Mouse (Mus musculus) stomach, embryonic 14.5 days (tissue): ENCODE measurements at regions not wholly inside any gene's neighbourhood (a gene's known extent, or its start where the extent isn't known, plus 50 kb on each side); places are given as distances from the start of the nearest gene placed in this dataset.
A peak's percentile ranks its signal among the peaks of the same experiment; 100 is the strongest.

Experiments
- ATAC-seq: fragments of 200-750 bp; cut with Nextera tagmentation; 2 replicates; pipeline ENCODE4 v1.8.0; 2017; ENCODE audit warnings: low read depth, moderate TSS enrichment; ENCODE audit not compliant: insufficient number of reproducible peaks, insufficient read depth, low FRiP score
- H3K27ac ChIP-seq: fragments of 300-500 bp; sonication (generic); 2 replicates; pipeline ENCODE4 v1.5.1; 2014; ENCODE audit warnings: mild to moderate bottlenecking, low read length, moderate library complexity, mixed read lengths
- H3K27me3 ChIP-seq: fragments of 300-500 bp; sonication (generic); 2 replicates; pipeline ENCODE4 v1.6.1; 2014; ENCODE audit warnings: low read length, control low read depth, mixed read lengths; ENCODE audit not compliant: control insufficient read depth, insufficient read depth
- H3K36me3 ChIP-seq: fragments of 300-500 bp; sonication (generic); 2 replicates; pipeline ENCODE4 v1.6.1; 2014; ENCODE audit warnings: mild to moderate bottlenecking, control low read depth, low read length, moderate library complexity, mixed read lengths; ENCODE audit not compliant: control insufficient read depth, insufficient read depth
- H3K4me1 ChIP-seq: fragments of 300-500 bp; sonication (generic); 2 replicates; pipeline ENCODE4 v1.6.1; 2014; ENCODE audit warnings: low read length, control low read depth, mixed read lengths; ENCODE audit not compliant: control insufficient read depth, insufficient read depth
- H3K4me2 ChIP-seq: fragments of 300-500 bp; sonication (generic); replicated peaks from 2 replicates; pipeline ENCODE4 v1.6.1; 2014; ENCODE audit warnings: low read depth, low read length, control low read depth
- H3K4me3 ChIP-seq: fragments of 300-500 bp; sonication (generic); 2 replicates; pipeline ENCODE4 v1.5.1; 2014; ENCODE audit warnings: low read depth, low read length, control low read depth
- H3K9ac ChIP-seq: fragments of 300-500 bp; sonication (generic); replicated peaks from 2 replicates; pipeline ENCODE4 v1.6.1; 2014; ENCODE audit warnings: low read depth, mild to moderate bottlenecking, control low read depth, low read length, moderate library complexity, mixed read lengths
- H3K9me3 ChIP-seq: fragments of 300-500 bp; sonication (generic); 2 replicates; pipeline ENCODE4 v1.6.1; 2016; ENCODE audit warnings: low read depth, low read length, control low read depth; ENCODE audit not compliant: control insufficient read depth
- WGBS: fragments of 180-500 bp; shearing (Covaris S2); extraction: QIAGEN DNeasy Blood & Tissue Kit; methylation state at CpG from one replicate; pipeline ENCODE4 v1.1.7; 2014; 5-methylcytosine and 5-hydroxymethylcytosine counted together

DNA sequence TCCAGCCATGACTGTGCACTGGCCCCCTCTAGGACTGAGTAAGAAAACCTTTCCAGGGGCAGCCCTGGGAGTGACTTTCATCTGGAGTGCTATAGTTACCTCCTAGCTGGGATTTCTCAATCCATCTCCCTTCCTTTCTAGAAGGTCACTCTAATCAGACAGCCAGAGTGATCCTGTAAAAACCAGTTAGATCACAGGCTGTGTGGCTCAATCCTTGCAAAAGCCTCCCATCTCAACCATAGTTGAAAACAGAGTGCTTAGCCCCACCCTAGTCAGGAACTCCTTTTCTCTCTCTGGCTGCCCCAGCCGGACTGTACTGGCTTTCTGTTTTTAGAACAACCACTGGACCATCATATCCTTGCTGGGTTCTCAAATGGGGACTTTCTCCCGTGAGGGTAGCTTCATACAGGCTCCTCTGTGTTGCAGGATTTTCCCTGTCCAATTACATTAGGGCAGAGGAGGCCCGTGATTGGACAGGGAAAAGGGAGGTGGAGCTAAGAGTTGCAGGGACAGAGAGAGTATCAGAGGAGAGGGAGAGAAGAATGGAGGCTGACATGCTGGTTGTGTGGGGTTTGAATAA is 78.0 kb upstream of the Cops8 start:
- 29% methylated on average over 3 of the region's 3 CpGs for WGBS
- Histone ChIP-seq H3K4me2 (no peak overlapping the region), H3K9me3 (no peaks in the 10 kb centered on the region), H3K36me3 (no peaks in the 10 kb centered on the region), H3K4me1 (peaks cover 26% of the 10 kb centered on the region; the same call in 1 of the 2 replicates), H3K4me3 (no peak overlapping the region), H3K27me3 (no peaks in the 10 kb centered on the region), H3K27ac (peak overlapping the region; percentile 55), H3K9ac (no peak overlapping the region)
- no peak for ATAC-seq

DNA sequence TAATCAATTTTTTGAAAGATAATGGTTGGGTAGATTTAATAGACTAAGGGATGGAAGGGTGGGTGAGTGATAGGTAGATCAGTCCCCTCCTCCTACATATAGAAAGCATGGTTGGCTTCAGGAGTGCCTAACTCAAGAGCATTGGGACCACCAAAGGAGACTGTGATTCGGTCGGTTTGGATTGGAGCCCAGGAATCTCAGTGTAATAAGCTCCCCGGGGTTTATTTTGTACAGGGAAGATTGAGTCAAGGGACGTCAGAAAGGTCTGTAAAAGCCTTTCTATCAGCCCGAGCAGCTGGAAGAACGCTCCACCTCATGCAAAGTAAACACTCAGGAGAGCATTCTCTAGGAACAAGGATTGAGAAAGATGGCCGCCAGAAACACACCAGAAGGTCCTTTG is 76.5 kb upstream of the Cops8 start:
- H3K9me3 ChIP-seq, result no peaks in the 10 kb centered on the region
- H3K27ac ChIP-seq, result peak overlapping the region; percentile 4; the same call in 1 of the 2 replicates
- H3K4me2 ChIP-seq, result no peak overlapping the region
- H3K36me3 ChIP-seq, result no peaks in the 10 kb centered on the region
- no peaks in the 10 kb centered on the region for H3K27me3 ChIP-seq
- peaks cover 26% of the 10 kb centered on the region; the same call in 1 of the 2 replicates for H3K4me1 ChIP-seq
- 31% methylated on average over 7 of the region's 7 CpGs for WGBS
- H3K9ac ChIP-seq, result no peak overlapping the region
- no peak for ATAC-seq
- no peak overlapping the region for H3K4me3 ChIP-seq

DNA sequence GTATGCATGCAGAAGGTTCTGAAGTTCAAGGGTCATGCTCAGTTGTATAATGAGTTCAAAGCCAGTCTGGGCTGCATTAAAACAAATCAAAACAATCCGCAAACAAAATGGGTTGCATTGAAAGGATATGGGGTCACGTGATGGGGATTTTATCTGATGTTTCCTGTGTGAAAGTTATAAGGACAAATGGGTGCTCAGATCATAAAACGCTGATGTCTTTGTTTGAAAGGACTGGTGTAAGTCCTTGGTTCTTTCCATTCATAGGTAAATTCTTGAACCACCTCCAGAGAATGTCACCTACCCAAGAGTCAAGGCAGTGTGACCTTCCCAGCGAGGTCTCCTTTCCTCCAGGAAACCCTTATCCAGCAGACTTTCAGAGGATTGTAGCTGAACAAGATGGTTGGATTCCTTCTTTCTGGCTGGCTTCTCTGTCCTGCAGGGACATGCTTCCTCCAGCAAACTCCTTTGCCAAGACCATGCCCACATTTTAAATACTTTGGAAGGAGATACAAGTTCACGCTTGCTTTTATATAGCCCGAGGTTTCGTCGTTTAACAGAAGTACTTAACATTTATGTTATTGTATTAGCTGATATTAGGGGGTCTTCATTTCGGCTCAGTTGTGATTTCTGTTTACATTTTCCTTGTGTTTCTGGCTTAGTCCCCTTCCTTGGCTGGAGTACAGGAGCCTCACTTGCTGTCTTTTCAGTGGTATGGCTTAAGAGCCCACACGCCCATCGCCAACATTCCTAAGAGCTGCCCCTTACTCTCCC is 74.6 kb upstream of the Cops8 start:
- 51% methylated on average over 11 of the region's 11 CpGs for WGBS
- 0 out of 2 replicates have a peak overlapping the region, but pooled peaks have one; percentile 33 for H3K27ac ChIP-seq

DNA sequence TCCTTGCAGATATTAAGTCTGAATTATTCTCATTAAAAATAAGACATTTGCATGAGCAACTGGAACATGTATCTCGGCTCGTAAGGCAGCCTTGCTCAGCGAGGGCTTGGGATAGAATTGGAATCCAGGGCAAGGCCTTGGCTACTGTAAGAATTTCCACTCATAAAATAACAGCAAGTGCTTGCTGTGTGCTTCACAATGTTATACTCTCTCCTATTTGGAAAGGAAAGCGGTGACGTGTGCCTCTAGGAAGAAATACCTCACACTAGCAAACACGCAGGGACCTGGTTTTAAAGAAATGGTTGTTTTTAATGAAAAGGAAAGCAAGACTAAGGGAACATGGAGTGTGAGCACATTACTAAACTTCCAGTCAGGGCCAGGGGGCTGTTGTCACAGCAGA is 69.3 kb upstream of the Cops8 start:
- Histone ChIP-seq H3K36me3 (no peaks in the 10 kb centered on the region), H3K9me3 (no peaks in the 10 kb centered on the region), H3K4me2 (no peak overlapping the region), H3K4me1 (no peaks in the 10 kb centered on the region), H3K9ac (no peak overlapping the region), H3K4me3 (no peak overlapping the region), H3K27ac (no peak overlapping the region), H3K27me3 (no peaks in the 10 kb centered on the region)
- WGBS, result 84% methylated on average over 6 of the region's 6 CpGs
- ATAC-seq, result no peak

More for the DNA sequence above, 74.6 kb upstream of the Cops8 start:
- no peaks in the 10 kb centered on the region for H3K27me3 ChIP-seq
- ATAC-seq, result no peak
- no peaks in the 10 kb centered on the region for H3K36me3 ChIP-seq
- peaks cover 18% of the 10 kb centered on the region; the same call in 1 of the 2 replicates for H3K4me1 ChIP-seq
- H3K4me3 ChIP-seq, result no peak overlapping the region
- no peaks in the 10 kb centered on the region for H3K9me3 ChIP-seq
- no peak overlapping the region for H3K9ac ChIP-seq
- no peak overlapping the region for H3K4me2 ChIP-seq

DNA sequence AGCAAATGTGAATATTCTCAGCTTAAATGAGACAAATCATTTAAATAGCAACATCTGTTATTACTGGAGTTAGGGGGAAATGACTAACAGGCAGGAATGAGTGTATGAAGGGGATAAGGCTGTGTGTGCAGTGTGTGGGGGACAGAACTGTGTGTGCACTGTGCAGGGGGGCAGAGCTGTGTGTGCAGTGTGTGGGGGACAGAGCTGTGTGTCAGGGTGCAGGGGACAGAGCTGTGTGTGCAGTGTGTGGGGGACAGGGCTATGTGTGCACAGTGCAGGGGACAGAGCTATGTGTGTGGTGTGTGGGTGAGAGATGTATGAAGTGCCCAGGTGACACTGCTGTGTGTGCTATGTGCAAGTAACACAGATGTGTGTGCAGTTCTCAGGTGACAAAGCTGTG is 66.7 kb upstream of the Cops8 start:
- H3K4me3 ChIP-seq, result no peak overlapping the region
- H3K4me2 ChIP-seq, result no peak overlapping the region
- H3K4me1 ChIP-seq, result no peaks in the 10 kb centered on the region
- H3K9ac ChIP-seq, result no peak overlapping the region
- H3K36me3 ChIP-seq, result no peaks in the 10 kb centered on the region
- H3K27ac ChIP-seq, result no peak overlapping the region
- H3K27me3 ChIP-seq, result no peaks in the 10 kb centered on the region
- H3K9me3 ChIP-seq, result no peaks in the 10 kb centered on the region
- no peak for ATAC-seq

DNA sequence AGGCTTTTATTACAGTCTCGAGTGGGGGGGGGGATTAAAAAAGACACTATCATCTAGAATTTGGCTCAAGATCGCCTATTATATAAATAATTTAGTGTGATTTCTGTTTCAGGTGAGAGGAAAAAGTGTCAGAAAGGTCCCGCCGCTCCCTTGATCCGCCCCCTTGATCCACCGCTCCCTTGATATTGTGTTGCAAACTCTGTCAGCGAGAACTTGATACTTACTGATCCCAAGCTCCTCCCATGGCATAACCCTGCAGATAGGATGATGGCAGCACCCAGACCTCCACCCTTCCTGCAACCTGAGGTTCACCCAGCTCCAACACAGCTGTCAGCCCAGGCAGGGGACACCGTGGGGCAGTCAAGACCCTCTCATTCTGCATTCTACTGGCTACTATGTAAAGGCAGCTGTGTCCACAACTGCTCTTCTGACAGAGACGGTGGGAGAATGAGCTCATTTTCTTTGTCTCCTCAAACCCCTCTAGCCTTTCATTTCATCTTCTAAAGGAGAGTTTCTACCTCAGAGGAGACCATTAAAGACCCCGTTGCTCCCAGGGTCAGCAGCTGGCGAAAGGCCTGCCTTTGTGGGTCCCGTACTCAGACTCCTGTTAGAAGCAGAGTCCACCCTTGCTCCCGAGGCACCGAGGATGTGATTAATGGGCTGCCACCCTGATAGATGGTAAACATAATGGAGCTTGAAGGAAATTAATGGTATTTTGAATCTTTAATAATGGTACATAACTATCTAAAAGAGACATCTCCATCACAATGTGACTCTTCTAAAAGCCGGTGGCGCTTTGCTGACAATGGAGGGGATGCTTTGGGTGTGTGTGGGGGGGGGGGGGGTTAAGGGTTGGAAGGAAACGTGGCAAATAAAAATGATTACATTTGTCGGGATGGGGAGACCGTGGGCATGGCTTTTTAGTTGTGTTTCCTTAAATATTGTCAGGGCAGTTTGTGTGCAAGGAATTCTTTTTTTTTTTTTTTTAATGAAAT is 58.7 kb upstream of the Cops8 start:
- Histone ChIP-seq H3K36me3 (no peaks in the 10 kb centered on the region), H3K4me2 (no peak overlapping the region), H3K9ac (no peak overlapping the region), H3K4me1 (no peaks in the 10 kb centered on the region), H3K27ac (no peak overlapping the region), H3K27me3 (no peaks in the 10 kb centered on the region), H3K9me3 (no peaks in the 10 kb centered on the region), H3K4me3 (no peak overlapping the region)
- 33% methylated on average over 19 of the region's 19 CpGs for WGBS
- ATAC-seq, result no peak

DNA sequence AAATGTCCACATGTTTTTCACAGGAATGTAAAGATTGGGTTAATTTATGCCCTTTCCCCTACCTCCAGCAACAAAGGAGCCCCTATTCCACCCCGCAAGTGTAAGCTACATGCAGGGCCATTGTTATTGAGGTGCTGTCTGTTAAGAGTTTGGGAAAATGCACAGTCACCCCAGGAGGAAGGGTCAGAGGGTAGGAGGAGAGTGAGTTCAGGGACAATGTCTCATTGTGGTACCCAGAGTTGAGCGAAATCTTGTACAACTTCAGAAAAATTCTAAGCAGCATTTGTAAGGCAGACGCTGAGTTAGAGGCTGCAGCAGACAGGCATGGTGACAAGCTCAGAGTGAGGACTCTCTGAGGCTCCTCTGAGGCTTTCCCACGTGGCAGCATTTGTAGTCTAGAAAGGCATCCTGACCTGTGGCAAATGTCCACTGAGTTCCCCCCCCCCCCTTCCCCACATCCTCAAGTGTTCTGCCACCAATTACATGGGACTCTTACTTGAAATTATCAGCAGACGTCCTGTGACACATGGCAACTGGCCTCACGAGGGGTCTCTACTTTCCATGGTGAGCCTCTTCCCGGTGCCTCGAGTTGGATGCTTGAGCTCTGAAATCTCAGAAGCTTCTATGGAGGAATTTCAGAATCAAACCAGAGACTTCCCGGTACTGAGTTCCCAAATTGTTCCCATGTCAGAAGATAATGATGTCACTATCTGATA is 57.8 kb upstream of the Cops8 start:
- H3K36me3 ChIP-seq, result no peaks in the 10 kb centered on the region
- no peak overlapping the region for H3K4me2 ChIP-seq
- H3K9ac ChIP-seq, result no peak overlapping the region
- WGBS, result 53% methylated on average over 9 of the region's 9 CpGs
- no peaks in the 10 kb centered on the region for H3K9me3 ChIP-seq
- no peak overlapping the region for H3K4me3 ChIP-seq
- H3K27ac ChIP-seq, result no peak overlapping the region
- no peaks in the 10 kb centered on the region for H3K4me1 ChIP-seq
- no peaks in the 10 kb centered on the region for H3K27me3 ChIP-seq
- ATAC-seq, result no peak

DNA sequence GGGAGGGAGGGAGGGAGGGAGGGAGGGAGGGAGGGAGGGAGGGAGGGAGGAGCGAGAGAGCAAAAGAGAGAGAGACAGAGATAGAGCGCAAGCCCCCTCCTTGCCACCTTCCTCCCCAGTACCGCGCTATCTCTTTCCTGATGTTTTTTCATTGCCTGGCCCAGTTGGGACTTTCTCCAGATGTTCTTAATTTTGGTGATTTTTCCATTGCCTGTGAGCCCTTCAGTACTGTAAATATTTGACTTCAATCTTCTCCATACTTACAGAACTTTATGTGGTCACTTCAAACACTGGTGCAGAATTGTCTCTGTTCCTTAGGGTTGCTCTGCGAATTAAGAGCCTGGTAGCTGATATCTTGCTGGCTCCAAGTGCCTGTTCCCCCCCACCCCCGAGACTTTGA is 50.1 kb upstream of the Cops8 start:
- 72% methylated on average over 6 of the region's 6 CpGs for WGBS

More for the DNA sequence above, 50.1 kb upstream of the Cops8 start:
- no peak overlapping the region; the same call in 1 of the 2 replicates for H3K27ac ChIP-seq
- no peaks in the 10 kb centered on the region for H3K9me3 ChIP-seq
- no peak overlapping the region for H3K4me2 ChIP-seq
- H3K36me3 ChIP-seq, result no peaks in the 10 kb centered on the region
- H3K4me1 ChIP-seq, result no peaks in the 10 kb centered on the region
- H3K27me3 ChIP-seq, result no peaks in the 10 kb centered on the region
- no peak overlapping the region for H3K4me3 ChIP-seq
- no peak for ATAC-seq
- H3K9ac ChIP-seq, result no peak overlapping the region
